Mouse (Mus musculus) forebrain, embryonic 11.5 days (tissue): ENCODE data around the gene Tnnt2. TPM values are rescaled to one million over a fixed set of nuclear protein-coding genes. Genes with fewer than 3 reads are reported as not detected.

Experiments used
- ATAC-seq: fragments of 200-750 bp; cut with Nextera tagmentation; replicated peaks from 2 replicates; pipeline ENCODE4 v1.8.0; 2017; ENCODE audit warnings: moderate TSS enrichment; ENCODE audit not compliant: low FRiP score
- DNase-seq: peaks from one replicate; pipeline ENCODE4 v3.0.0-alpha.2; 2017; ENCODE audit warnings: low spot score
- H3K27ac ChIP-seq: fragments of 300-500 bp; sonication (generic); 2 replicates; pipeline ENCODE4 v1.5.1; 2014; ENCODE audit warnings: low read depth, low read length
- H3K27me3 ChIP-seq: fragments of 300-500 bp; sonication (generic); 2 replicates; pipeline ENCODE4 v1.6.1; 2014; ENCODE audit warnings: mild to moderate bottlenecking, low read length, mixed read lengths; ENCODE audit not compliant: control insufficient read depth, insufficient read depth
- H3K36me3 ChIP-seq: fragments of 300-500 bp; sonication (generic); 2 replicates; pipeline ENCODE4 v1.6.1; 2014; ENCODE audit warnings: mild to moderate bottlenecking, low read length, moderate library complexity, mixed read lengths; ENCODE audit not compliant: control insufficient read depth, insufficient read depth
- H3K4me1 ChIP-seq: fragments of 300-500 bp; sonication (generic); replicated peaks from 2 replicates; pipeline ENCODE4 v1.6.1; 2014; ENCODE audit warnings: low read length, mixed read lengths; ENCODE audit not compliant: control insufficient read depth, insufficient read depth
- H3K4me2 ChIP-seq: fragments of 300-500 bp; sonication (generic); 2 replicates; pipeline ENCODE4 v1.6.1; 2014; ENCODE audit warnings: low read depth, mild to moderate bottlenecking, low read length, moderate library complexity, mixed read lengths; ENCODE audit not compliant: severe bottlenecking
- H3K4me3 ChIP-seq: fragments of 300-500 bp; sonication (generic); 2 replicates; pipeline ENCODE4 v1.5.1; 2014; ENCODE audit warnings: low read depth, low read length
- H3K9ac ChIP-seq: fragments of 300-500 bp; sonication (generic); 2 replicates; pipeline ENCODE4 v1.6.1; 2014; ENCODE audit warnings: low read length
- H3K9me3 ChIP-seq: fragments of 300-500 bp; sonication (generic); 2 replicates; pipeline ENCODE4 v1.6.1; 2016; ENCODE audit warnings: low read length, mixed read lengths; ENCODE audit not compliant: control insufficient read depth
- WGBS: fragments of 180-500 bp; shearing (Covaris S2); extraction: QIAGEN DNeasy Blood & Tissue Kit; methylation state at CpG from one replicate; pipeline ENCODE4 v1.1.7; 2014; 5-methylcytosine and 5-hydroxymethylcytosine counted together
- polyA plus RNA-seq: library from polyadenylated mRNA; unstranded; fragments of >200 nt; fragmentation: Nextera tagmentation; extraction: Ambion mirVana; gene quantifications from 2 replicates; pipeline ENCODE4 v1.2.1, GENCODE M21; 2014

Gene Tnnt2
- polyA plus RNA-seq, 1 experiment from 2014 or later: not detected

DNA sequence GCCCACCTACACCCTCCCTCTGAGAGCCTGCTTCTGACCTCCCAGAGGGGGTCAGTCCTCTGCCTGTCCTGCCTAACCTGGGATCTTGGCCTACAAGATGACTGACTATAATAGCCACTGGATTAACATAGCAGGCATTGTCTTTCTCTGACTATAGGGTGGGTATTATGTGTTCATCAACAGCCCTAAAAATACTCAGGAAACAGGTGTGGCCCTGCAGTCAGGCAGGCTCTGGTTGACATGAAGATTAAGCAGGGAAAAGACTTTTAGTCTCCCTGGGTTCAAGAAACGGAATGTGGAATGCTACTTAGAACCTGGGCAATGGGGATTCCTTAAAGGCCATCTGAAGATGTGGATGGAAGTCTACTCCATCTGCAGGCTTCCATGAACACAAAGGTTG, 37.7 kb upstream of the Tnnt2 start:
- no peak for ATAC-seq
- H3K27me3 ChIP-seq: 0 out of 2 replicates have a peak, but pooled peaks cover 2% of the 10 kb centered on the region
- 87% methylated on average over 1 of the region's 1 CpGs for WGBS

GRCm38 (mm10) chr1:135799109-135799627, 37.0 kb upstream of the Tnnt2 start:
- Histone ChIP-seq H3K36me3 (no peaks in the 10 kb centered on the region), H3K27me3 (no peaks in the 10 kb centered on the region), H3K4me3 (no peak overlapping the region), H3K4me1 (no peaks in the 10 kb centered on the region), H3K9me3 (no peaks in the 10 kb centered on the region), H3K4me2 (no peak overlapping the region), H3K27ac (no peak overlapping the region), H3K9ac (no peak overlapping the region)
- ATAC-seq: no peak
- WGBS: 78% methylated on average over 8 of the region's 8 CpGs
- no peak for DNase-seq

More for the DNA sequence above, 37.7 kb upstream of the Tnnt2 start:
- DNase-seq: no peak
- Histone ChIP-seq H3K27ac (no peak overlapping the region), H3K9me3 (no peaks in the 10 kb centered on the region), H3K36me3 (no peaks in the 10 kb centered on the region), H3K4me2 (no peak overlapping the region), H3K4me3 (no peak overlapping the region), H3K9ac (no peak overlapping the region), H3K4me1 (no peaks in the 10 kb centered on the region; the same call in 1 of the 2 replicates)

DNA sequence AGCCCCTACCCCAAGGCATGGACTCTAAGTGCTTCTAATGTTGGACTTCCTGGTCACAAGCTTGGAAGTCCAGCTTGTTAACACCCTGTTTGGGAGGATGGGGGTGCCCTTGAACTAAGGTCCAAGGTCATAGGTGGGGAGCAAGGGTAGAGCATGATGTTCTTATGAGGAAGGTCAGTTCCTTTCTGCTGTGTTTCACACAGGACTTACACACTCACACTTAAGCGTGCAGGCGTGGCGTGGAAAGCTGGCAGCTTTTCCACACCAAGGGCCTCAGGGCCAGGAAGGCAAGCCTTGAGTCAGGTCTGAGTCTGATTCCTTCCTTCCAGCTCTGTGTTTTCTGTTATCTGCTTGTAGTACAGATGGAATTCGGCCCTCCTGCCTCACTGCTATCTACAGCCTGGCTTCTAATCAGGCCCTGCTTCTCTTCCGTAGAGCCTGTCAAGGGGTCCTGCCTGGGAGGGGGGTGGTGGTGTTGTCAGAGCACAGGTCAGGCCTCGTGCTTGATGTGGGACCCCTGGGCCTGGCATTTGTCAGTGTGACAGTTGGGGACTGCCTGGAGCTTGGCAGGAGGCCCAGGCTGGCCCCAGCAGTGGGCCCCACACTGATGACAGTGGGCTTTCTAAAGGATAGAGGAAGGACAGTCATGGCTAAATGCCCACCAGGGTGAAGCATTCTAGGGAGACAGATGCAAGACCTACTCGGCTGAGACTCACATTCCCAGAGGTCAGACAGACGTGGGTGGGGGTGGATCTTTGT, 35.8 kb upstream of the Tnnt2 start:
- no peaks in the 10 kb centered on the region for H3K36me3 ChIP-seq
- DNase-seq: no peak
- ATAC-seq: no peak

GRCm38 (mm10) chr1:135807546-135807945, 28.6 kb upstream of the Tnnt2 start:
- no peaks in the 10 kb centered on the region for H3K27me3 ChIP-seq
- DNase-seq (no peak), ATAC-seq (no peak)
- no peaks in the 10 kb centered on the region for H3K36me3 ChIP-seq
- no peaks in the 10 kb centered on the region for H3K4me1 ChIP-seq
- 63% methylated on average over 10 of the region's 10 CpGs for WGBS
- H3K4me2 ChIP-seq: no peak overlapping the region
- H3K9me3 ChIP-seq: no peaks in the 10 kb centered on the region
- no peak overlapping the region for H3K4me3 ChIP-seq
- no peak overlapping the region for H3K27ac ChIP-seq
- no peak overlapping the region for H3K9ac ChIP-seq

More for the DNA sequence above, 35.8 kb upstream of the Tnnt2 start:
- 70% methylated on average over 8 of the region's 8 CpGs for WGBS
- H3K9ac ChIP-seq: no peak overlapping the region
- H3K4me3 ChIP-seq: no peak overlapping the region
- H3K4me1 ChIP-seq: no peaks in the 10 kb centered on the region
- H3K9me3 ChIP-seq: no peaks in the 10 kb centered on the region
- no peak overlapping the region for H3K27ac ChIP-seq
- no peaks in the 10 kb centered on the region for H3K27me3 ChIP-seq
- H3K4me2 ChIP-seq: no peak overlapping the region

DNA sequence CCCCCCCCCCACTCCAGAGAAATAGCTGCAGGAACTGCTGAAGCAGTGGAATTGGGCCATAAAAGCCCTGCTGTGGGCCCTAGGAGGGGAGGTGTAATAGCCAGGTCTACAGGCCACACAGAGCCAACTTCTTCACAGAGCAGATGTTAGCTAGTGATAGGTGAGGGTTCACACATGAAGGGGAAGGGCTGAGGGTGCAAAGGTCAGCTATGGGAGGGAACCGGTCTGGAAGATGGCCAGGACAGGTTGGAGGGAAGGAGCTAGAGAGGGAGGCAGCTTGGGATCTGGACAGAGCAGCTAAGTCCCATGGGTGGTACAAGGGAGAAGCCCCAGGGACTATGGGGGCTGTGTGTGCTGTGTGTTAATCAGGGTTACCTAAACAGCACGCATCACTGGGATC, 26.0 kb upstream of the Tnnt2 start:
- WGBS: 92% methylated on average over 2 of the region's 2 CpGs
- Histone ChIP-seq H3K4me3 (no peak overlapping the region), H3K27me3 (no peaks in the 10 kb centered on the region), H3K36me3 (no peaks in the 10 kb centered on the region), H3K4me1 (no peaks in the 10 kb centered on the region), H3K9me3 (no peaks in the 10 kb centered on the region), H3K27ac (no peak overlapping the region), H3K9ac (no peak overlapping the region), H3K4me2 (no peak overlapping the region)
- DNase-seq: no peak
- no peak for ATAC-seq

GRCm38 (mm10) chr1:135811016-135811646, 25.0 kb upstream of the Tnnt2 start:
- ATAC-seq (0 out of 2 replicates have a peak, but pooled peaks have one; percentile 42), DNase-seq (peak; percentile 89)
- WGBS: 36% methylated on average over 7 of the region's 7 CpGs
- H3K27me3 ChIP-seq: peaks cover under 1% of the 10 kb centered on the region; the same call in 1 of the 2 replicates
- H3K9ac ChIP-seq: no peak overlapping the region
- H3K4me3 ChIP-seq: no peak overlapping the region
- no peaks in the 10 kb centered on the region for H3K4me1 ChIP-seq
- H3K4me2 ChIP-seq: no peak overlapping the region
- no peaks in the 10 kb centered on the region for H3K36me3 ChIP-seq
- no peaks in the 10 kb centered on the region for H3K9me3 ChIP-seq
- H3K27ac ChIP-seq: no peak overlapping the region

- ATAC-seq (no peak), DNase-seq (no peak)
- no peaks in the 10 kb centered on the region for H3K4me1 ChIP-seq
- no peaks in the 10 kb centered on the region for H3K9me3 ChIP-seq
- 93% methylated on average over 3 of the region's 3 CpGs for WGBS
- no peak overlapping the region for H3K9ac ChIP-seq
- H3K36me3 ChIP-seq: no peaks in the 10 kb centered on the region
- no peak overlapping the region for H3K27ac ChIP-seq
- no peak overlapping the region for H3K4me2 ChIP-seq
- H3K4me3 ChIP-seq: no peak overlapping the region
- peaks cover 9% of the 10 kb centered on the region for H3K27me3 ChIP-seq
Observed at GRCm38 (mm10) chr1:135812205-135812604, 23.9 kb upstream of the Tnnt2 start.

DNA sequence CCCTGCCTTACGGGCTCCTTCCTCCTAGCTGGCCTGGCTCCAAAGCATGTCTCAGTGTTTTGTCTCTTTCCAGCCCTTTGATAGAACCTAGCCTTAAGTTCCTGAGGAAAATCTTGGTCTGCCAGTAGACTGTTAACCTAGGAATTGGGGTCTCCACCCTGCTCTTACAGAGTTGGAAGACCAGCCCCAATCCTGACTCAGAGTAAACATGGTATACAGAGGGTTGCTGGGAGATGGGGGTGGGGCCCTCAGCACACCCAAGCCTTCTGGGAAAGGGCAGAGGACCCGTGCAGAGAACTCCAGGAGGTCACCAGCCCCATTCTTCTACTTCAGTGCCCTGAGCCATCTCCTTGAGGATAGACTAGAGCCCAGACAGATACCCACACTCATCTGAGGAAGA, 23.5 kb upstream of the Tnnt2 start:
- H3K27me3 ChIP-seq: peaks cover 13% of the 10 kb centered on the region
- DNase-seq: no peak

More for the DNA sequence above, 23.5 kb upstream of the Tnnt2 start:
- Histone ChIP-seq H3K9ac (no peak overlapping the region), H3K27ac (no peak overlapping the region), H3K36me3 (no peaks in the 10 kb centered on the region), H3K9me3 (no peaks in the 10 kb centered on the region), H3K4me3 (no peak overlapping the region), H3K4me1 (no peaks in the 10 kb centered on the region), H3K4me2 (no peak overlapping the region)
- ATAC-seq: no peak
- 46% methylated on average over 2 of the region's 2 CpGs for WGBS
